In the genomic region with DNA sequence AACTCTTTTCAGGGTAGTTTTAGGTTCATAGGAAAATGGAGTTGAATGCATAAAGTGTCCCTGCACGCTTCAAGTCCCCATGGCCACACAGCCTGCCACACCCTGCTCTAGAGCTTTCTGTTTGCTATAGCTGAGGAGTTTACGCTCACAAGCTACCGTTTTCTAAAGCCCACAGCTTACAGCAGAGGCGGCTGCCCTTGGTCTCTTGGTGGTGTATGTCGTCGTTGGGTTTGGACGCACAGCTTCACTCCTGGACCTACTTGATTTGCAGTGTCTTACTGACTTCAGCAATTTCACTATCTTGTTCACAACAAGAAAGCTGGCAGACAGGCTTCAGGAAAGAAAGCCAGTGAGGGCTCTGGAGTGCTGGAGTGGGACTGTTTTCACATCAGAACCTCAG, we compare ENCODE assay signal across 18 mouse cellular contexts. TPM values are rescaled to one million over a fixed set of nuclear protein-coding genes. Genes with fewer than 3 reads are reported as not detected.
DNase-seq lines count a peak whose midpoint lies in the region; ATAC-seq and TF ChIP-seq lines count a peak whose summit lies in the region.
"Had no signal": no experiment of that assay in that cellular context is flagged by ENCODE, and none has a peak within 500 bp of the region (broad histone marks: within the 10 kb centered on the region; RNA-seq: fewer than 3 reads in every experiment).

No protein-coding gene starts in this region.

- TF ChIP-seq POLR2A in heart, adult 2 months (IDR thresholded peaks at IDR 0.05; ENCODE audit: insufficient read depth, low read depth, low read length), result no peak

- H3K9me3 ChIP-seq in heart, postnatal 0 days (replicated peaks; ENCODE audit: control insufficient read depth, low read length), result no peaks in the 10 kb centered on the region
- H3K9me3 ChIP-seq: embryonic facial prominence, embryonic 15.5 days; forebrain, embryonic 10.5 days; hindbrain, embryonic 15.5 days; midbrain, embryonic 13.5 days; stomach, embryonic 15.5 days had no signal

- H3K27ac ChIP-seq in heart, adult 2 months, result peak overlapping the region; percentile 69
- peak overlapping the region; percentile 77 for H3K27ac ChIP-seq in heart, postnatal 0 days (ENCODE audit: low read depth)
- H3K27ac ChIP-seq: embryonic facial prominence, embryonic 15.5 days; forebrain, embryonic 10.5 days; hindbrain, embryonic 15.5 days; midbrain, embryonic 13.5 days; stomach, embryonic 15.5 days had no signal

- H3K27me3 ChIP-seq in heart, adult 2 months (ENCODE audit: control insufficient read depth, insufficient read depth, low read length), result no peaks in the 10 kb centered on the region
- no peaks in the 10 kb centered on the region for H3K27me3 ChIP-seq in heart, postnatal 0 days (ENCODE audit: control insufficient read depth, insufficient read depth, low read length)
- H3K27me3 ChIP-seq: embryonic facial prominence, embryonic 15.5 days; hindbrain, embryonic 15.5 days; midbrain, embryonic 13.5 days; Patski; stomach, embryonic 15.5 days had no signal

- DNase-seq in heart, adult 11 months, result peak; percentile 91
- DNase-seq in heart, postnatal 25 days (ENCODE audit: low spot score), result no peak
- DNase-seq in CD4-positive helper T cell, adult 2 months (ENCODE audit: low read depth, low spot score), result peak; percentile 17
- peak; percentile 34 to 55 for DNase-seq in heart, adult 2 months
- peak; percentile 32 for DNase-seq in heart, postnatal 0 days (ENCODE audit: low spot score)
- no peak for DNase-seq in layer of hippocampus, postnatal 36 days
- DNase-seq in retina, embryonic 14.5 days (ENCODE audit: low spot score), result no peak
- DNase-seq: cerebellum, postnatal 10 days; kidney, adult 8-10 months; kidney, postnatal 25 days; lung, adult 2 months had no signal

- H3K36me3 ChIP-seq in heart, adult 2 months (ENCODE audit: control insufficient read depth, insufficient read depth, low read length), result no peaks in the 10 kb centered on the region
- H3K36me3 ChIP-seq in heart, postnatal 0 days (replicated peaks; ENCODE audit: control insufficient read depth, insufficient read depth, low read length), result no peaks in the 10 kb centered on the region
- H3K36me3 ChIP-seq: embryonic facial prominence, embryonic 15.5 days; forebrain, embryonic 10.5 days; hindbrain, embryonic 15.5 days; midbrain, embryonic 13.5 days; stomach, embryonic 15.5 days had no signal

- no peaks in the 10 kb centered on the region for H3K79me2 ChIP-seq in heart, adult 2 months (replicated peaks; ENCODE audit: control insufficient read depth, insufficient read depth, low read length)

- WGBS in heart, adult 2 months, result 31% methylated on average over 7 of the region's 7 CpGs
- WGBS in heart, postnatal 0 days, result 20% methylated on average over 7 of the region's 7 CpGs

- peak; percentile 17; the same call in 1 of the 2 replicates for ATAC-seq in heart, postnatal 0 days (ENCODE audit: insufficient read depth, low read depth)
- ATAC-seq in granulocyte monocyte progenitor cell, adult 5-6 weeks (replicated peaks; ENCODE audit: poor library complexity, severe bottlenecking), result no peak
- ATAC-seq: midbrain, embryonic 13.5 days; Patski had no signal

- H3K4me2 ChIP-seq in heart, postnatal 0 days (ENCODE audit: low read depth, low read length), result peak overlapping the region; percentile 45
- H3K4me2 ChIP-seq: embryonic facial prominence, embryonic 15.5 days; hindbrain, embryonic 15.5 days; midbrain, embryonic 13.5 days; stomach, embryonic 15.5 days had no signal

- peaks cover 4% of the 10 kb centered on the region; the same call in 1 of the 2 replicates for H3K4me1 ChIP-seq in heart, adult 2 months (ENCODE audit: control insufficient read depth, insufficient read depth, low read length)
- 0 out of 2 replicates have a peak, but pooled peaks cover 5% of the 10 kb centered on the region for H3K4me1 ChIP-seq in heart, postnatal 0 days (ENCODE audit: control insufficient read depth, insufficient read depth)
- H3K4me1 ChIP-seq: embryonic facial prominence, embryonic 15.5 days; forebrain, embryonic 10.5 days; hindbrain, embryonic 15.5 days; midbrain, embryonic 13.5 days; stomach, embryonic 15.5 days had no signal

- intact Hi-C loops in heart, postnatal 25 days (cut with DNase I), result no loop called here
- intact Hi-C loops in heart, adult 2 months (cut with DNase I), result no loop called here

- 0 out of 2 replicates have a peak overlapping the region, but pooled peaks have one; percentile 20 for H3K4me3 ChIP-seq in heart, adult 2 months
- H3K4me3 ChIP-seq in heart, postnatal 0 days (ENCODE audit: low read depth, low read length), result peak overlapping the region; percentile 12
- H3K4me3 ChIP-seq: embryonic facial prominence, embryonic 15.5 days; forebrain, embryonic 10.5 days; hindbrain, embryonic 15.5 days; midbrain, embryonic 13.5 days; stomach, embryonic 15.5 days had no signal

- no peak for TF ChIP-seq CTCF in heart, adult 2 months (IDR thresholded peaks at IDR 0.05)
- no peak for TF ChIP-seq CTCF in heart, postnatal 0 days (IDR thresholded peaks at IDR 0.05; ENCODE audit: low read depth)

- no peak for TF ChIP-seq EP300 in heart, adult 2 months (IDR thresholded peaks at IDR 0.05; ENCODE audit: insufficient read depth, low read depth, low read length)
- TF ChIP-seq EP300 in heart, postnatal 0 days (IDR thresholded peaks at IDR 0.05; ENCODE audit: low read depth), result no peak

- H3K9ac ChIP-seq in heart, adult 2 months (ENCODE audit: low read depth, low read length), result no peak overlapping the region
- peak overlapping the region; percentile 29; the same call in 1 of the 2 replicates for H3K9ac ChIP-seq in heart, postnatal 0 days (replicated peaks; ENCODE audit: low read depth, low read length)
- H3K9ac ChIP-seq: embryonic facial prominence, embryonic 15.5 days; hindbrain, embryonic 15.5 days; midbrain, embryonic 13.5 days; stomach, embryonic 15.5 days had no signal

RNA-seq across cellular contexts. Expression of gene Icos, which starts 24.8 kb away (rescaled TPM):
- under 1 TPM; 0.18 to 0.25 TPM for total RNA-seq in heart, postnatal 25 days (2021)
- under 1 TPM; 0.18 TPM for total RNA-seq in heart, adult 2 months (2021)
- polyA plus RNA-seq in heart, adult 2 months (2012; rRNA removed), result 0.21 and 0.44 TPM in 2 replicates
- total RNA-seq in heart, postnatal 0 days (2014; rRNA removed; ENCODE audit: low replicate concordance), result 0.38 and 1.0 TPM in 2 replicates
- 0.16 and 0.19 TPM in 2 replicates for polyA plus RNA-seq in heart, postnatal 0 days (2015; fragmentation: Nextera tagmentation; extraction: Ambion mirVana)
- not detected in 2 replicates for total RNA-seq in granulocyte monocyte progenitor cell, adult 5-6 weeks (2014; fragmentation: Nextera tagmentation)
- not detected in 2 replicates for total RNA-seq in granulocyte monocyte progenitor cell, adult 5-6 weeks (2017)
- not detected for total RNA-seq in layer of hippocampus, postnatal 36 days (2021)
- polyA plus RNA-seq: hindbrain, embryonic 15.5 days had no signal

Comparison
In these comparisons a context has a peak if more than half of its experiments do, and no peak if none do; other contexts are left out.
1. DNase-seq: peak in heart, adult 11 months (single experiment), CD4-positive helper T cell, adult 2 months (single experiment), heart, adult 2 months (2 of 2) and heart, postnatal 0 days (single experiment); none in heart, postnatal 25 days (single experiment), layer of hippocampus, postnatal 36 days (0 of 2) and retina, embryonic 14.5 days (single experiment).